Mouse (Mus musculus): Measurements from ENCODE around the gene Erbb2. TPM values are rescaled to one million over a fixed set of nuclear protein-coding genes. Genes with fewer than 3 reads are reported as not detected.

Gene Erbb2
- polyA plus RNA-seq, 1 experiment, result 2.0 TPM

DNA sequence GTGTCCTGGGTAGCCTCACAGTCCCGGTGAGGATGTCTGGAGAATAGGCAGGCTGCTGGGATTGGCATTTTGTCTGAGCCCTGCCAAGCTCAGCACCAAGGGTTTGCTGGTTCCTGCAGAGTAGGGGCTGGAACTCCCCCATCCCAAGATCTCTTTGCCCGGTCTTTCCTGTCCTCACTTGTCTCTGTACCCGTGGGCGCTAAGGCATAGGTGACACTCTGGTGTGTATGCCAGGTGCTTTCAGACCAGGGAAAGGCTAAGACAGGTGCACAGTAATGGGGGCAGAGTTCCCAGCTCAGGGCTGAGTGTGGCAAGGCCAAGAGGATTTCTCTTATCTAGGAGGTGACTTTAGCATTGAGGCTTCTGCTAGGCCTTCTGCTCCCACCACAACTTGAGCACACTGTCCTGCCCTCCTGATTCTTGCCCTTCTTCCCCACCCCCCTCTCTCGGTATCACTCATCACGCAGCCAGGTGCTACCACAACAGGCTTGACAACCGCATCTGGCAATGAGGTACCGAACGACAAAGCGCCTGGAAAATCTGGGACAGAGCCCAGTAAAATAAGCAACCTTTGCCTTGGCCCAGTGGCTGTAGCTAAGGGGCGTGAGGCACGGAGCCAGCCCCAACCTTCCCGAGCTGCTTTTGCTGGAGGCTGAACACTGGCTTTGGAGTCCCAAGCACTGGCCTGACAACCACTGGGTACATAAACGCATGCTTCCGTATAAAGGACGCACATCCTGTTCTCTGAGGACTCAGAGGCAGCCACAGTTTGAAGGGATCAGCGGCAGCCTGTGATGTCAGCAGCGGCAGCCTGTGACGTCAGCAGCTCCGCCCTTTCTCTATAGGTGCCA is 37.9 kb downstream of the Erbb2 start:
- no peak for TF ChIP-seq CTCF (IDR thresholded peaks at IDR 0.05; ENCODE audit: extremely low read depth, insufficient read depth, low read length)
- TF ChIP-seq POLR2A (IDR thresholded peaks at IDR 0.05; ENCODE audit: extremely low read depth, insufficient read depth, low read length), result no peak
- no peak overlapping the region for H3K27ac ChIP-seq (ENCODE audit: insufficient read depth, low read length)
- H3K4me1 ChIP-seq (ENCODE audit: control insufficient read depth, insufficient read depth, low read length), result no peaks in the 10 kb centered on the region

DNA sequence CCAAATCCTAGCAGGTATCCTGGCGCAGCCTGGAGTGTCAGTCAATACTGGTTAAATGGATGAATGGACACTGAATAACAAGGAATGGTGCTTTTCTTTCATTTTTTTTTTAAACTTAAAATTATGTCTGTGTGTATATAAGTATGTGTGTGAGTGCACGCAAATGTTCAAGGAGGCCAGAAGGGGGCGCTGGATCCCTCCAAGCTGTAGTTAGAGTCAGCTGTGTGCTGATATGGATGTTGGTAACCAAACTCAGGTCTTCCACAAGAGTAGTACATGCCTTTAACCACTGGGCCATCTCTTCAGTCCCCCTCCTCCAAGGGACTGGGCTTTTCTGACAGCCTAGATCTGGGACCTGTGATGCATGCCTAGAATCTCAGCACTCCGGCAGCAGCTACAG is 43.2 kb downstream of the Erbb2 start:
- no peak overlapping the region for H3K27ac ChIP-seq (ENCODE audit: insufficient read depth, low read length)
- no peaks in the 10 kb centered on the region for H3K4me1 ChIP-seq (ENCODE audit: control insufficient read depth, insufficient read depth, low read length)
- 0 out of 2 replicates have a peak, but pooled peaks have one; percentile 3 for TF ChIP-seq CTCF (IDR thresholded peaks at IDR 0.05; ENCODE audit: extremely low read depth, insufficient read depth, low read length)
- no peak for TF ChIP-seq POLR2A (IDR thresholded peaks at IDR 0.05; ENCODE audit: extremely low read depth, insufficient read depth, low read length)
- H3K4me3 ChIP-seq (ENCODE audit: insufficient read depth, low read length), result no peak overlapping the region

More for the DNA sequence above, 37.9 kb downstream of the Erbb2 start:
- no peak overlapping the region for H3K4me3 ChIP-seq (ENCODE audit: insufficient read depth, low read length)

DNA sequence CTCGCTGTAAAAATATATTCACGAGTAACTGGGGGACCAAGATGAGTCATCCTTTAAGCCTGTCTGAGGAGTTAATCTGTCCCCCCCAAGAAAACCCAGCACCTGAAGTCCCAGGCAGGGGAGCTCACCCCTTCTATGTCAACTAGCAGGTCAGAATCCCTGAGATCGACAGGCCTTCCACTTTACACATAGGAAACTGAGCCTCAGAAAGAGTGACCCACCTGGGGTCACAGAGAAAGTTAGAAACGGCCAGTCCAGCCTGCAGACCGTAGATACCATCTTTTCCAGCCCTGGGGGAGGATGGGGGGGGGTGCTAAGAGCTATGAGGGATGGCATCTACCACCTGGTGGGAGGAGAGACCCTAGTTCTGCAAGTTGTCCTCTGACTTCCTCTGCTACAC is 44.3 kb downstream of the Erbb2 start:
- TF ChIP-seq CTCF (IDR thresholded peaks at IDR 0.05; ENCODE audit: extremely low read depth, insufficient read depth, low read length) (no peak), POLR2A (IDR thresholded peaks at IDR 0.05; ENCODE audit: extremely low read depth, insufficient read depth, low read length) (no peak)
- no peak overlapping the region; the same call in 1 of the 2 replicates for H3K4me3 ChIP-seq (ENCODE audit: insufficient read depth, low read length)
- H3K4me1 ChIP-seq (ENCODE audit: control insufficient read depth, insufficient read depth, low read length), result no peaks in the 10 kb centered on the region
- no peak overlapping the region for H3K27ac ChIP-seq (ENCODE audit: insufficient read depth, low read length)

DNA sequence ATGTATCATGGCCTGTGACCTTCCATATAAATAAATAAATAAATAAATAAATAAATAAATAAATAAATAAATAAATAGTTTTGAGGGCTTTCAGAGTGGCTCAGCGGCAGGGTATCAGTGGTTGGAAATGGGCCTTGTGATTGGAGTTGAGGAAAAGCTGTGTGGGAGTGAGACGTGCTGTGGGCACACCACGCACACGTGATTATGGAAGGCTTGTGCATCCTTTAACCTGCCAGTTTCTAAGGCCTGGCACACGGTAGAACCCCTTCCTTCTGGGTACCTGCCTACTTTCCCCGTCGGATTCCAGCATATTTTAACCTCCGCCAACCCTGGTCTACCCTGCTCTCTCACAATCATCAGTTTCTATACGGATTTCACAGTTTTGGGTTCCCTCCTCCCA is 44.7 kb downstream of the Erbb2 start:
- H3K4me3 ChIP-seq (ENCODE audit: insufficient read depth, low read length), result peak overlapping the region; percentile 36
- TF ChIP-seq POLR2A (IDR thresholded peaks at IDR 0.05; ENCODE audit: extremely low read depth, insufficient read depth, low read length), result no peak
- no peak for TF ChIP-seq CTCF (IDR thresholded peaks at IDR 0.05; ENCODE audit: extremely low read depth, insufficient read depth, low read length)
- H3K27ac ChIP-seq (ENCODE audit: insufficient read depth, low read length), result no peak overlapping the region
- no peaks in the 10 kb centered on the region for H3K4me1 ChIP-seq (ENCODE audit: control insufficient read depth, insufficient read depth, low read length)

DNA sequence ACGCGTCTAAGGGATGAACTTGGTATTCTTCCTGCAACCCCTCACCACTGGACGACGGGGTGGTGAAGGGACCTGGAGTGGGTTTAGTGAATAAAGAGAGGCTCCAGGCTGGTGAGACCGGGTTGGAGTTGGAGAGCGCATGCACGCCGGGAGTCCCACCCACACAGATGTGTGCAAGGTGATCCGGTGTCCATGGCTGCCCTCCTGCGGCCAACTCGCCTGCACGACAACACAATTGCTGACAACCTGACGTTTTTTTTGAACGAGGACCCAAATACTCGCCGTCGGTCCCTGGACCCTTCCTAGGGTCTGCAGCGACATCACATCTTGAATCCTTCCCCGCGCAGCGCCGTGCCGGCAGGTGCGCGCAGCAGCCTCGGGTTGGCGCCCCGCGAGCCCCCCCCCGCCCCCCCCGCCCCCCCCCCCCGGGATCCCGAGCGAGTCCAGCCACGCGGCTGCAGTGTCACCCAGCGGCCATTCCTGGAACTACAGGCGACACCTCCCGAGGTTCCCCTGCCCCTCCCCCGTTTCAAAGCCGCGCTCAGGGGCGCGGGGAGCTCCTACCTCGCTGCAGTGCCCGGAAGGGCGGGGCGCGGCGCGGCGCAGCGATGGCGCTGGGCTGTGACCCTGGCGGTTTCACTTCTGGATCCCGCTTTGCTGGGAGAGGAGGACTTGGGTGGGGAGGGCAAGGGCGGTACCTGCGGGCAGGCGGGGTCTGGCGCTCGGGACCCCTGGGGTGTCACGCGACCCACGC is 45.3 kb downstream of the Erbb2 start:
- H3K27ac ChIP-seq (ENCODE audit: insufficient read depth, low read length), result no peak overlapping the region
- TF ChIP-seq POLR2A (IDR thresholded peaks at IDR 0.05; ENCODE audit: extremely low read depth, insufficient read depth, low read length), result 0 out of 2 replicates have a peak, but pooled peaks have one; percentile 23
- peak; percentile 50 for TF ChIP-seq CTCF (IDR thresholded peaks at IDR 0.05; ENCODE audit: extremely low read depth, insufficient read depth, low read length)
- H3K4me1 ChIP-seq (ENCODE audit: control insufficient read depth, insufficient read depth, low read length), result no peaks in the 10 kb centered on the region
- peak overlapping the region; percentile 36 for H3K4me3 ChIP-seq (ENCODE audit: insufficient read depth, low read length)

DNA sequence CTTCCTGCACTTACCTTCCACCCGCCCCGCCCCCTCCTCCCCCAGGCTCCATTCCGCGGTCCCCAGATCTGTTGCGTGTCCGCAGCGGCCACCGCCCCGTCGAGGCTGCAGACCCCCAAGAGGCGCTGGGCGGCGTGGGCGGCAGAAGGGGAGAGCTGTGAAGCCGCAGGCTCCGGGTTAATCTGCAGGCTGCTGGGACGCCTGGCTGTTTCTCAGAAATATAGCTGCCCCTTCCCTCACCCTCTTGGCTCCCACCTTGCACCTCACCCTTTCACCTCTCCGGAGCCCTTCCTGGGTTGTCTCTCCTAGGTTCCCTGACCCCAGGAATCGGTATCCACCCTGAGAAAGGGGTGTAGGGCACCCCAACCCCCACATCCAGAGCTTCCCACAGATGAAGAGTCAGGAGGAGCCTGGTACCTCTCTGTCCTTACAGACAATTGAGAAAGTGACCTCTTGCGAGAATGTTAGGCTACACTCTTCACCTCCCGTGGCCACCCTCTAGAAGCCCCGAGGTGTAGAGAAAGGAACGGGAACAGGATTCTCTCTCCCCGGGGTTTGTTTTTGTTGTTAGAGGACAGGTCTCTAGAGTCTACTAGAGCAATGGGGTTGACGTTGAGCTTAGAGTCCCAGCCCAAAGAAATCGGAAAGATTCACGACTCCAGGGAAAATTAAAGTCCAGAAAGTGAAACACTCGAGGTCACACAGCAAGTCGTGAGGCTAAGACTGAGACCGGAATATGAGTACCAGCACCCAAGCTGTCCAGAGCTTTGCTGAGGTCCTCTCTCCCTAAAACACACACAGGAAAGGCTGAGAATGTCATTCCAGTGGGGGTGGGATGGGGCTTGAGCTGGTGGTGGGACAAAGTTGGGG is 46.1 kb downstream of the Erbb2 start:
- no peaks in the 10 kb centered on the region for H3K4me1 ChIP-seq (ENCODE audit: control insufficient read depth, insufficient read depth, low read length)
- H3K4me3 ChIP-seq (ENCODE audit: insufficient read depth, low read length), result peak overlapping the region; percentile 36
- no peak for TF ChIP-seq CTCF (IDR thresholded peaks at IDR 0.05; ENCODE audit: extremely low read depth, insufficient read depth, low read length)
- no peak for TF ChIP-seq POLR2A (IDR thresholded peaks at IDR 0.05; ENCODE audit: extremely low read depth, insufficient read depth, low read length)
- no peak overlapping the region for H3K27ac ChIP-seq (ENCODE audit: insufficient read depth, low read length)

DNA sequence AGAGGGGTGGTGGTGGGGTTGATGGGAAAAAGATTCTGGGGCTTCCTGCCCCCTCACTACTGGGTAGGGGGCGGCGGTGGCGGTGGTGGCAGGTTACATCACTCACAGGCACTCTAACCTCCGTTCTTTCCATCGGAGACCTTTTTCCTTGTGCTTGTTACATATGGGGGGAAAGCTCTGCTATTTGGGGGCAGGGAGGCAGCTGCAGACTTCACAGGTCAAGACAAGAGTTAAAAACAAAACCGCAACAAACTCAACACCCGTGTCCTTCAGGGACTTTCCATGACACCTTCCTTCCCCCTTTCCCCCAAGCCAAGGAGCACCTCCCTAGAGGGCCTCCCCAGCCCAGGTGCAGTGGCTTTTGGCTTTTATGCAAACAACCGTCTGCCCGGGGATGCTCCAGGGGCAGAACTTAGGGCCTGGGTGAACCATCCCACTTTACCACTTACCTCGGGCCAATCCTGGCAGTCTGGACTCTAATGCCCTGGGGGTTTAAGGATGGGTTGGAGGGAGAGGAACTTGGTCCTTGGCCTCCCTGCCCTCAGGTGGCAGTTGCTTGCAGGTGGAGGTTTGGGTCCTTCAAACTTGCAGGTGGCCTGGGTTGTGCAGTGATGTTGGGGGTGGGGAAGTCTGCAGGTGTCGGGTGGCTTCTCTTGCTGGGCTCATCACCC is 46.9 kb downstream of the Erbb2 start:
- Histone ChIP-seq H3K4me1 (ENCODE audit: control insufficient read depth, insufficient read depth, low read length) (no peaks in the 10 kb centered on the region), H3K4me3 (ENCODE audit: insufficient read depth, low read length) (no peak overlapping the region), H3K27ac (ENCODE audit: insufficient read depth, low read length) (no peak overlapping the region)
- no peak for TF ChIP-seq POLR2A (IDR thresholded peaks at IDR 0.05; ENCODE audit: extremely low read depth, insufficient read depth, low read length)
- TF ChIP-seq CTCF (IDR thresholded peaks at IDR 0.05; ENCODE audit: extremely low read depth, insufficient read depth, low read length), result no peak

DNA sequence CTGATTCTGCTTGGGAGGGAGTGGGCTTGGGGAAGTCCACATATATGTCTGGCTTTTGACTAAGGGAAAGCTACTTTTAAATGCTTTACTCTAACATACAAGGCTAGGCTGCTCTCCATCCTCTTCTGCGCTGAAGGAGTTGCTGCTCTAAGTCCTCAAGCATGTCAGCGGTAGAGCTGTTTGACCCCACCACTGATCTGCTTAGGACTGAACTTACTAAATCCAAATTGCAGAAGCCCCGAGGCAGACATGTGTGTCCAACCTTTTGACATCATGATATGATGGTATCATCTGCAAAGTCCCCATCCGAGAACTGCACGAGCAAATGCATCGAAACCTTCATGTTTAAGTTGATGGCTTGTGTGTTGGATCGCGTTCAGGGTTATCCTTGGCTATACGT is 47.6 kb downstream of the Erbb2 start:
- TF ChIP-seq CTCF (IDR thresholded peaks at IDR 0.05; ENCODE audit: extremely low read depth, insufficient read depth, low read length), result no peak
- TF ChIP-seq POLR2A (IDR thresholded peaks at IDR 0.05; ENCODE audit: extremely low read depth, insufficient read depth, low read length), result no peak
- no peak overlapping the region for H3K27ac ChIP-seq (ENCODE audit: insufficient read depth, low read length)

More for the DNA sequence above, 47.6 kb downstream of the Erbb2 start:
- Histone ChIP-seq H3K4me1 (ENCODE audit: control insufficient read depth, insufficient read depth, low read length) (no peaks in the 10 kb centered on the region), H3K4me3 (ENCODE audit: insufficient read depth, low read length) (no peak overlapping the region)
